8 mouse cellular contexts compared by ENCODE assay signal in genomic region chr1:171815545-171816439, GRCm38 (mm10). TPM values are rescaled to one million over a fixed set of nuclear protein-coding genes. Genes with fewer than 3 reads are reported as not detected.
DNase-seq lines count a peak whose midpoint lies in the region; ATAC-seq lines count a peak whose summit lies in the region.

No protein-coding gene starts in this region.

- peak; percentile 98 for ATAC-seq in CD4-positive, CD25-positive, alpha-beta regulatory T cell, adult 4 months

- peak; percentile 7 to 68 for DNase-seq in adrenal gland, adult (ENCODE audit: inconsistent age in 2 of 2, low spot score in 1 of 2)
- no peak for DNase-seq in adrenal gland, adult 18-20 months (ENCODE audit: low spot score in 2 of 2)
- peak; percentile 35 for DNase-seq in cerebellum, adult 9-10 months
- DNase-seq in heart, adult 8-10 months (ENCODE audit: low spot score), result peak; percentile 29
- peak; percentile 19 for DNase-seq in kidney, postnatal 10 days
- peak; percentile 60 for DNase-seq in lung, postnatal 25 days (ENCODE audit: low spot score)
- DNase-seq in skeletal muscle tissue, adult 2 months (ENCODE audit: low read depth, low spot score), result peak; percentile 18

RNA-seq across cellular contexts. Expression of gene Cd84, which starts 23.7 kb away (rescaled TPM):
- total RNA-seq in adrenal gland, adult 18-20 months (2021), result 10 to 100 TPM in 1 of 2 experiments, 1 to 10 TPM in 1; 3.7 to 11.1 TPM
- 100 to 1,000 TPM; 206 to 219 TPM for polyA plus RNA-seq in CD4-positive, CD25-positive, alpha-beta regulatory T cell, adult 4 months (2017; shearing (Covaris generic))
- 1 to 10 TPM; 1.3 to 3.4 (median 2.5) TPM for total RNA-seq in heart, adult 8-10 months (2022)

RNA-seq across cellular contexts. Expression of gene Slamf1, which starts 48.9 kb away (rescaled TPM):
- under 1 TPM in 1 of 2 experiments, not detected in 1; 0.19 TPM for total RNA-seq in adrenal gland, adult 18-20 months (2021)
- 10 to 100 TPM; 72.6 to 97.4 TPM for polyA plus RNA-seq in CD4-positive, CD25-positive, alpha-beta regulatory T cell, adult 4 months (2017; shearing (Covaris generic))
- 1 to 10 TPM in 1 of 4 experiments, under 1 TPM in 3; 0.41 to 1.4 (median 0.61) TPM for total RNA-seq in heart, adult 8-10 months (2022)

Comparison
In these comparisons a context has a peak if more than half of its experiments do, and no peak if none do; other contexts are left out.
1. DNase-seq: peak in adrenal gland, adult (2 of 2), cerebellum, adult 9-10 months (single experiment), heart, adult 8-10 months (single experiment), kidney, postnatal 10 days (single experiment), lung, postnatal 25 days (single experiment) and skeletal muscle tissue, adult 2 months (single experiment); none in adrenal gland, adult 18-20 months (0 of 2).